Mouse (Mus musculus) embryonic stem cell, embryonic (primary cell): ENCODE measurements around the gene Gzf1.

Source experiments
- CTCF ChIA-PET, 4 experiments: fragments of 300-600 bp in 2 of 4; fragments of 350-600 bp in 2 of 4; sonication (Branson Sonifier 250); formaldehyde crosslinking; loops; one replicate each; lab custom pipeline; 2022; ENCODE audit warnings: inconsistent platforms in 2 of 4; lab: Charles Lee
- POLR2A ChIA-PET, 4 experiments: fragments of 300-600 bp in 2 of 4; fragments of 350-600 bp in 2 of 4; sonication (Branson Sonifier 250); formaldehyde crosslinking; loops; one replicate each; lab custom pipeline; 2022; ENCODE audit warnings: antibody characterized with exemption in 4 of 4, inconsistent platforms in 1 of 4; lab: Charles Lee

Gene Gzf1

DNA sequence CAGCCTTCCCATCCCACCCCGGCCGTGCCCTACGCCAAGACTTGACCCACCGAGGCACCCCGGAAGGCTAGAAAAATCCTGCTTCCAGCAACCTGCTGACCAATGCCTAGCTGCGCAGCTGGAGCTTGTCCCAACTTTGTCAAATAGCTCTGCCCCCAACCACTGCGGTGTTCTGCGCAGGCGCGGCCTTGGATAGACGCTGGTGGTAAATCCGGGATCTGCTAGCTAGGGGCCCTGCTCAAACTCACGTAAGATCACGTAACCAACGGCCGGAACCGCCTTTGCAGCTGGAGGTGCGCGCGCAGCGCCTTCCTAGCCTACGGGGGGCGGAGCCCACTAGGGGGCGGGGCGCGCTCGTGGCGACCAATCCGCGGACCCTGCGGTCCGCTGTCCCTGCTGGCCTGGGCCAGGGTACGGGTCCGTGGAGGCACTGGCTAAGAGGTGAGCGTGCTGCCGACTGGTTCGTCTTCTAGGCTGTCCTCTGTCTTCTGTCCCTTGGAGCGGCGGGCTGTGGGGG lies at the start of gene Gzf1:
Gene Gzf1 (plus strand): TSS at position 249 of the 517 bp plus-strand sequence.
- ChIA-PET POLR2A (interaction anchor here in 3 of 4 experiments (0.6 to 3.3 kb wide), 36 partner anchors 8 to 1388 kb away, joined by 3 to 60 read pairs (median 4); partner anchors contain the start of genes Cst3 (in 3 of the 3), Napb (in 3 of the 3) and Nxt1 (in 3 of the 3)), CTCF (interaction anchor here in 3 of 4 experiments (0.7 to 2.3 kb wide), 8 partner anchors 9 to 170 kb away, joined by 3 to 19 read pairs (median 4); partner anchors contain the start of gene Nxt1 (in 1 of the 3))

DNA sequence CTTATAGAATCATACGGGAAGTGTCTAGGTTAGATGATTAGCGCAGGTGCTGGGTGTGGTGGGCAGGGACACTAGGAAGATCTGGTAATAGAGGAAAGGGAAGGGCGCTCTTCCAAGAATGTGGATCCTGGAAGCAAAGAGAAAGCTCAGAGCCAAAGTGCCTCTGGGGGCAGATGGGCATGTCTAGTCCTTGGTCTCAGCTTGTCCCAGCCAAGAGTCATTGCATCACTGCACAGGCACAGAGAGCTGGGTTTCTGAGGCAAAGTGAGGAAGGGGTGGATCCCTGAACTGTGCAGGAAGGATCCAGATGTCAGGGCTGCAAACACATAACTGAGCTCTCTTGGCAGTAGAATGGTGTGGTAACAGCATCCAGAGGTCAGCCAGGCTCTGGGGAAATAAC lies 49.2 kb upstream of the Gzf1 start:
- POLR2A ChIA-PET, result no interaction called here
- CTCF ChIA-PET, result no interaction called here

DNA sequence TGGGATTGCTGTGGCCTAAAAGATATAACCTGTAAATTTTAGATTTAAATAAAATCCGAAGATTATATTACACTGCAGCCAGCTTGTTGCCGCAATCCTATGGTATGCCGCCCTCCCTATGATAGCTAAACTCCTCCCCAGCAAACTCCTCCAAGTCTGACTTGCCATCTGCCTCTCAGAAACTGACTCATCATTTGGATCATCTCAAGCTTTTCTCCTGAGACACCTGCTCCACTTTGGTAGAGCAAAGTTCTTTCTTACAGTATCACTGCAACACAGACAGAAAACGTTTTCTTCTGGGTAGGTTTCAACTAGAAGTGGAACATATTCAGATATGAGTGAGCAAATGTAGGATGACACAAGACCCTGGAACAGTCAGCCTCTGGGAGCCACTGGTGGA lies 46.4 kb upstream of the Gzf1 start:
- CTCF ChIA-PET, result no interaction called here
- POLR2A ChIA-PET, result no interaction called here

DNA sequence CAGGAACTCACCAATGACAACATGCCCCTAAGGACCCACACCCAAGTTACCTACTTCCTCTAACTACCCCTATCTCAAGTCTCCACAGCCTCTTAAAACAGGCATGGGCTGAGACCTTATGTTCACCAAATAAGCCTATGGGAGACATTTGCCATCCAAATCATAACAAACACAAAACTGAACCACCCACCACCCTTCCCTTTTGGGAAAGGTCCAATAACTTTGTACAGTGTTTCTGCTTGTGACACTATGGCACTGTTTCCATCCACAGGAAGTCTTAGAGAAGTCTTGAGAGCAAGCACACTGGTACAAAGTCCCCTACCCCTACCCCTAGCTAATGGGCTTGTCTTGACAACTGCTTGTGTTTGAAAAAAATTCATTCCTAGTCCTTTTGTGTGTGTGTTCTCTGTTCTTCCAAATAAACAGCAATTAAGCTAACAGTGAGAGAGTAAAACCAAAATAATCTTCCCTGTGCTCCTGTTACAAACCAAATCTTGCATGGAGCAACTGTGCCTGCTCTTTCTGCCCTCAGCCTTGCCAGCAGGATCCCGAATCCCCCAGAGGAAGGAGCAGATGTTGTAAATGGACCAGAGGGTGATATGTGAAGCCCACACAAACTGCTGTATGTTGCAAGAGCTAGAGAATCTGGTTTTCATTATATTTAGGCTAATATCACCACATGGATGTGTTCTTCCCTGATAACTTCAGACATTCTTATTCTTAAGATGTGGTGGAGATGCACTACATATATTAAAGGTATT lies 38.0 kb upstream of the Gzf1 start:
- POLR2A ChIA-PET, result no interaction called here
- CTCF ChIA-PET, result no interaction called here

DNA sequence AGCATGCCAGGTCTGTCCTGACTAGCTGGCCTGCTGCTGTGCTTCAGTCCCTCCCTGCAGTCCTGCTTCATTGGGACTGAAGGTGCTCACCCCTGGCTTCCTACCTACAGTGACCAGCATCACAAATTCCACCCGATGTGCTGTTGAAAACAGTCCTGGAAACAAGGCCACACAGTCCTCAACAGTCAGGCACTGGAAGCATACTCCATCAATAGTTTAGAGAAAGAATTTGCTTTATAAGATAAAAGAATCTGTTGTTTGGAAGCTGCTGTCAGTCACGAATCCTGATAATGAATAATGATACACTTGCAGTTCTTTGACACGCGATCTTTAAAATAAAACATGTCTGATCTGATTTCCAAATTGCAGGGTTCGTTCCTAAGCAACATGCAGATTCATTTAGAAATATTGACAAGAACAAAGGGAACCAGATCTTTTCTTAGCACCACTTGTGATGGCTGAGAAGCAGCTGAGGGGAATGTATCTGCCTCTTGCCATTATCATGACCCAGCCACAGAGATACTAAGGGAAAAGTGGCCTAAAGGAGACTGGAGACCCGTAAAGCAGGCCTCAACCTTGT lies 36.3 kb upstream of the Gzf1 start:
- ChIA-PET CTCF (interaction anchor here in 1 of 4 experiments (0.6 kb wide), 1 partner anchor 11 kb away, joined by 3 read pairs; no protein-coding TSS in a partner anchor), POLR2A (no interaction called here)

DNA sequence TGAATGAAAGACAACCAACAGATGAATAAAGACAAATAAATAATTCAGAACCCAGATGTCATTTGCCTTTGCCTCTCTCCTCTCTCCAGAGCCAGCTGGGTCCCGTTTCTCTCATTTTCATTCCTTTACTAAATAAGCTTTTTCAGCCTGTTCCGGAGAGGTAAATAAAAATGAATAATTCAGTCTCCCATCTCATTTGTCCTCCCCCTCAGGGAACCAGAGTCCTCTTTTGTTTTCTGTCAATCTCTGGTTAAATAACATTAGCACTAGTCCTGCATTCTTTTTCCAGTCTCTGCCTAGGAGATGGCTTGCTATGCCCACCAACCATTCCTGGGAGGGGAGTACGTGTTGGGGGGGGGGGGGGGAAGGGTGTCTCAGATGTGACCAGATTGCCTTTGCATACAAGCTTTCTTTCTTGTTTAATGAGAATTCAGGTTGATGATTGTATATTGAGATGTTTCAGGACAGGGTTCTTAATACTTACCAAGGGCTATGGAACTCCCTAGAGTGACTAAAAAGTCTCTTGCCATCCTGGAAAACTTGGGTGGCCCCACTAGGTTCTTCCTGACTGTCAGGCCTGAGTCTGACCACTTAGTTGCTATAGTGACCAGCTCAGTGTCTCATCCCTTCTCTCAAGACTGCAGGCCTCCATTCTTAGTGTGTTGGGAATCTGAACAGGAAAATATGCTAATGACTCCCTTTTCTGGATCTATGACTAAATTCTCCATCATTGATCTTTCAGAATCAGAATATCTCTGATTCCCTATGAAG lies 30.1 kb upstream of the Gzf1 start:
- ChIA-PET CTCF (no interaction called here), POLR2A (interaction anchor here in 1 of 4 experiments (0.6 to 2.1 kb wide), 2 partner anchors 21 to 22 kb away, joined by 3 to 5 read pairs; partner anchors contain the start of gene Nxt1)

DNA sequence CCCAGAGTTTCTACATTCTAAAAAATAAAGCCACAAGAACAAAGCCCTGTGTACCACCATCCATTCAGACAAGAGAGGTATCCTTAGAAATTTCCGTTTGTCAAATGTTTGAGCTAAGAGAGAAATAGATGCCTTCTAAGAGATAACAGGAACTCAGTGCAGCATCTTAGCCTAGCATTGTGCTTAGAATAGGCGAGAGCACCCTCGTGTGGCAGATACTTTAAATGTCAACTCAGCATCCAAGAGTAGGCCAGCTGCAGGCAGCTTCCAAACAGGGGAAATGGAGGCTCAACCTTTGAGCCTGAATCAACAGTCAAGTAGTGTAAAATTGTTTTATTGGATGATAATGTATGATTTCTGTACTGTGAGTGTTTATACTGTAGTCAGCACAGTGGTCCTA lies 25.9 kb upstream of the Gzf1 start:
- ChIA-PET CTCF (interaction anchor here in 3 of 4 experiments (1.0 to 2.5 kb wide), 9 partner anchors 11 to 532 kb away, joined by 3 to 13 read pairs (median 4); partner anchors contain the start of gene Gzf1 (in 1 of the 3)), POLR2A (interaction anchor here in 2 of 4 experiments (0.8 to 1.1 kb wide), 3 partner anchors 24 to 29 kb away, joined by 3 to 4 read pairs (median 3); partner anchors contain the start of gene Gzf1 (in 1 of the 2))

DNA sequence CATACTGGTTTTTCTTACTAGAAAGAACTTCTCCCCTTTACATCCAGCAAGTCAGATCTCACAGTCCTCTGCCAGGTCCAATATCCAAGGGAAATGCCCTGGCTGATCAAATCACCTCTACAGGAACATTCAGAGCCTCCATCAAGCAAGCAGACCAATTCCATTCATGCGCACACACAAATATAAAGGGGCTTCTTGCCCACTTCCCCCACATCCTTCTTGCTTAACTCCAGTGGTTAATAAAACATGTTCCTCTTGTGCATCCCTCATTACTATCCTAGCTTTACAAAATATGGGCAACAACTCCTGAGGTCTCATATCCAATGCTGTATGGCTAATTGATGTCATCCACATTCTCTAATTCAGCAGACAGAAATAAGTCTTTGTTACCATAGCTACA lies 17.4 kb upstream of the Gzf1 start:
- ChIA-PET CTCF (interaction anchor here in 1 of 4 experiments (1.2 kb wide), 1 partner anchor 188 kb away, joined by 3 read pairs; no protein-coding TSS in a partner anchor), POLR2A (interaction anchor here in 2 of 4 experiments (1.1 to 2.9 kb wide), 2 partner anchors 9 kb away, joined by 3 to 11 read pairs; partner anchors contain the start of gene Nxt1 (in 2 of the 2))

DNA sequence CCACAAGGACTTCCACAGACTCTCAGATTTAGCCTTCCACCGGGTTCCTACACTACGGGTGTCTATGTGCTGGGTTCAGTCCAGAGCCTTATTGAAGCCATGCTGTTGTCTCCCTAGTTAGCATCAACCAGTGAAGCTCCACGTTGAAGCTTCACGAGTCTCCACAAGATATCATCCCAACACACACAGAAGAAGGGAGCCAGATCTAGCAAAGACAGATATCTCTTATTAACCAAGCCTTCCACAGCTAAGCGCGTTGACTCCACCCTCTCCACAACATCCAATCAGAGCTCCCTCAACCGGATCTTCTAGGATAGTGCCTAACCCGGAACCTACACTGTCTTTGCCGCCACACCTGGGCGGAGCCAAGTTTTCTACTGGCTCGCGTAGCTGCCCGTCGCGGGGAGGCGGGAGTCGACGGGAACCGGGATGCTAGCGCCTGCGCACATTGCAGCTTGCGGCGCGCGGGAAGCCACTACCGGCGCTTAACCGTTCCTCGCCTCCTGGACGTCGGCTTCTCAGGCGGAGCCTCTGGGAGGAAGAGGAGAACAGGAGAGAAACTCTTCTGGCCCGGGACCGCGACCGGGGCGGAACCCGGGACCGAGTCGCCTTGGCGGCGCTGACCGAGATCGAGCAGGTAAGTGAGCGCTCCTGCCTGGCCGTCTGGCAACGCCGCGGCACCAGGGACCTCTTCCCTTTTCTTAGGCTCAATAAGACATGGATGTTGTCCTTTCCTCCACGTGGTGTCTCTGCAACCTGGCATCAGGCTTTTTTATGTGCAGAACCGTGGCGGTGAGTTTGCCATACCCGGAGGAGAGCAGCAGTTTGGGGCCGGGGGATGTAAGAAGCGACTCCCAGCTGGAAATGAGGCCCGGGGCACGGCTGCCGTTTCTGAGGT lies 8.4 kb upstream of the Gzf1 start, which contains the start of gene Nxt1:
Gene Nxt1 (plus strand): TSS at position 403 of the 898 bp plus-strand sequence.
- ChIA-PET POLR2A (interaction anchor here (0.6 to 3.6 kb wide), 39 partner anchors 8 to 337 kb away, joined by 3 to 60 read pairs (median 5); partner anchors contain the start of genes Cst3 (in 3 of the 4), Gzf1 (in 3 of the 4), Napb (in 3 of the 4) and Sstr4 (in 1 of the 4)), CTCF (interaction anchor here in 3 of 4 experiments (1.0 to 2.0 kb wide), 7 partner anchors 8 to 230 kb away, joined by 3 to 9 read pairs (median 4); partner anchors contain the start of gene Gzf1 (in 1 of the 3))

DNA sequence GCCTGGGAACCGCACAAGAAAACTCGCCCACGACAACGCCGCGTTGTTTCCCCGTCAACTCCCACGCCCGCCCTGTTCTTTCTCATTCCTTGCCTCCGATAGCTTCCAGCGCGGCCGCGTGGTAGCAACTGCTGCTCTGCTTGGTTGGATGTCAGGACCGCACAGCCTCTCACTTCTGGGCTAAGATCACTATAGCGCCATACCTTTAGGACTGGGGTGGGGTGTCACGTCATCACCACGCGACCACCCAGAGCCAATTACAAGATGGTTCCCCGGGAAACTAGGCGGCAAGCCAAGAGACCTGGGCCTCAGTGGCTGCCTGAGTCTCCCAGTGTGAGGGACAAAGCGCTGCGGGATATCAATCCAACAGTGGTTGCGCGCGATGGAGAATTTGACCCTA lies 3.0 kb upstream of the Gzf1 start:
- ChIA-PET CTCF (no interaction called here), POLR2A (interaction anchor here in 2 of 4 experiments (1.2 to 3.3 kb wide), 4 partner anchors 19 to 197 kb away, joined by 3 to 26 read pairs (median 11); partner anchors contain the start of gene Cst3 (in 1 of the 2))

DNA sequence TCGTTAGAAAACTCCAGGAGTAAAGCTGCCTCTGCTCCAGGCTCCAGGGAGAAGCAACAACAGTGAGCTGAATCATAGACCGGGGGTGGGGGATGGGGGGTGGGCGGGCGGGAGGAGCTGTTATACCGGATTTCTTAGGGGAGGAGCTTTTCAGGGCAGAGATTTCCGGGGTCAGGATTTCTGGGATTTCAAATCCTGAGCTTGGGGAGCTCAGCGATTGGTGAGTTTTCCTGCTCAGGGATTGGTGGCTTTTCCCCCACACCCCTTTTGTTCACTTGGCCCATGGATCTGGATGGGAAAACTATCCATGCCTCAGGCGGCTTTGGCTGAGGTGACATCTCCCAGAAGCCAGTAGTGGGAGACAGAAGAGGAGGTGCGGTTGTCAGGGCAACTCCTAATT lies 1.5 kb upstream of the Gzf1 start:
- ChIA-PET CTCF (interaction anchor here (0.5 to 1.3 kb wide), 11 partner anchors 25 to 270 kb away, joined by 3 to 11 read pairs (median 3); partner anchors contain the start of gene 9230104L09Rik (in 1 of the 4)), POLR2A (interaction anchor here in 3 of 4 experiments (0.6 to 3.3 kb wide), 41 partner anchors 8 to 1666 kb away, joined by 3 to 37 read pairs (median 4); partner anchors contain the start of genes Cst3 (in 3 of the 3), Napb (in 3 of the 3), Thbd (in 1 of the 3) and Xrn2 (in 1 of the 3))

DNA sequence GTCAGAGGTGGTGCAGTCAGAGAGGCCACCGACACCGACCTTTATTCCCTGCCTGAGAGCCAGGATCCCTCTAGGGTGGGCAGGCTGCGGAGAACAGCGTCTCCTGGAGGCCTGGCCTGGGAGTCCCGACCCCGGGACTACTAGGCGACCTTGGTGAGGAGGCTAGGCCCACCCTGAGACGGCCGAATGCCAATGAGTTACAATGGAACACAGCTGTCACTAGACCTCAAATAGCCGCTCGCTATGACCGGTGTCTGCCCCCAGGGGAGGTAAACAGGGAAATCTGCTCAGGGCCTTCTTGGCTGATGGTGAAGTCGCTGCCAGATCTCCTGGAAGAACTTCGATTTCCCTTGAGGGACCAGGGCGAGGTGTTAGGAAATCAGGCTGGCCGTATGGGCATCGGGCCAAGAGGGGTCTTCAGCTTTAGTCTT lies 653 bp downstream of the Gzf1 start:
- CTCF ChIA-PET, result interaction anchor here in 3 of 4 experiments (1.0 to 2.3 kb wide), 5 partner anchors 9 to 169 kb away, joined by 3 to 19 read pairs (median 9); partner anchors contain the start of gene Nxt1 (in 1 of the 3)
- POLR2A ChIA-PET, result interaction anchor here in 3 of 4 experiments (0.9 to 3.0 kb wide), 18 partner anchors 8 to 194 kb away, joined by 3 to 60 read pairs (median 6); partner anchors contain the start of genes Cst3 (in 3 of the 3), Nxt1 (in 3 of the 3) and Napb (in 1 of the 3)

DNA sequence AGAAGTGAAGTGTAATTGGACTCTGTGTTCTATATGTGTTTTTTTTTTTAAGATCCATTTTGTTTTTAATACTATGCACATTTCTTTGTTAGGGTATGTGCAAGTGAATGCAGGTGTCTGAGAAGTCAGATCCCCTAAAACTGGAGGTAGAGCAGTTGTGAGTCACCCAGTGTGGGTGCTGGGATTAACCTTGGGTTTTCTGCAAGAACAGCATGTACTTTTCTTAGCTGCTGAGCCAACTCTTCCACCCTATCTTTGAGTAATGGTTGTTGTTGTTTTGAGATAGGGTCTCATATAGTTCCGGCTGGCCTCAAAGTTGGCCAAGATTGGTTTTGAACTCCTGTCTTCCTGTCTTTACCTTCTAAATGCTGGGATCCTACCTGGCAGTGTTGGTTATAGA lies 2.2 kb downstream of the Gzf1 start:
- POLR2A ChIA-PET, result interaction anchor here in 2 of 4 experiments (0.9 to 3.0 kb wide), 5 partner anchors 10 to 192 kb away, joined by 3 to 21 read pairs (median 7); partner anchors contain the start of genes Nxt1 (in 2 of the 2) and Cst3 (in 1 of the 2)

DNA sequence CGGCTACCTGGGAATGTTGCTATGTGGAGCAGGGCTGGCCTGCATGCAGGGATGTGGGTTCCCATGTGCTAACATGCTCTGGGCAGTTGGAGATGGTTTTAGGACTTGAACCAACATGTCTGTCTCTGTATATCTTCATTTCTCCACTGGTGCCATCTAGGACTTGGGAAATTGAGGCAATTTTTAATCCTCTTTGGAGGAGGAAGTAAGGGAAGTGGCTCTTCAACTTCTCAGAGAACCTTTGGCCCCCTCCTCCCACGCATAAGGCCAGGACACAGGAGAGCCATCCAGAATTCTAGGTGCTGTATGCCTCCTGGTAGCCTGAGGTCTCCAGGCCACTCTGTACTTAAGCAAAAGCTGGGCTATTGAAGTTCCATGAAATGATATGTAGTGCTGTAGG lies 4.1 kb downstream of the Gzf1 start:
- POLR2A ChIA-PET, result interaction anchor here in 3 of 4 experiments (0.7 to 2.3 kb wide), 4 partner anchors 12 to 167 kb away, joined by 3 to 9 read pairs (median 4); partner anchors contain the start of gene Nxt1 (in 1 of the 3)
- CTCF ChIA-PET, result interaction anchor here in 1 of 4 experiments (1.0 kb wide), 1 partner anchor 21 kb away, joined by 4 read pairs; no protein-coding TSS in a partner anchor

More for the DNA sequence above, 2.2 kb downstream of the Gzf1 start:
- CTCF ChIA-PET, result interaction anchor here in 1 of 4 experiments (1.0 kb wide), 1 partner anchor 23 kb away, joined by 3 read pairs; no protein-coding TSS in a partner anchor

DNA sequence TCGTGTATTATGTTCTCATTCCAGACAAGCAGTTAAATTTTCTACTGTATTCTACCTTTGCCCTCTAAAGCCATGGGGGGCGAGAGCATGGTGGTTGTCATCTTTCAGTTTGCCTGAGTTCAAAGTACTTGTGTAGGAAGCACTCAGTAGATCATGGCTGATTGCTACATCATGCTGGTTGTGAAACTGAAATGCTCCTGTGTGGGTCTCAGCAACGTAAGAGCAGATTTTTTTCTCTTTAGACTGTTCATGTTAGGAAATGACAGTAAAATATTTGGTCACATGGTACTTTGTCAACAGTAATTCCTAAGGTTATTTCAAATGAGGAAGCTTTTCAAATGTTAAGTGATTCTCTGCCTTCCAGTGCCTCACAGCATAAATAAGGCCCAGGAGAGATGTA lies 4.9 kb downstream of the Gzf1 start:
- POLR2A ChIA-PET, result interaction anchor here in 2 of 4 experiments (0.7 to 1.1 kb wide), 3 partner anchors 13 to 26 kb away, joined by 3 read pairs; no protein-coding TSS in a partner anchor
- CTCF ChIA-PET, result interaction anchor here in 1 of 4 experiments (1.0 kb wide), 1 partner anchor 21 kb away, joined by 4 read pairs; no protein-coding TSS in a partner anchor

DNA sequence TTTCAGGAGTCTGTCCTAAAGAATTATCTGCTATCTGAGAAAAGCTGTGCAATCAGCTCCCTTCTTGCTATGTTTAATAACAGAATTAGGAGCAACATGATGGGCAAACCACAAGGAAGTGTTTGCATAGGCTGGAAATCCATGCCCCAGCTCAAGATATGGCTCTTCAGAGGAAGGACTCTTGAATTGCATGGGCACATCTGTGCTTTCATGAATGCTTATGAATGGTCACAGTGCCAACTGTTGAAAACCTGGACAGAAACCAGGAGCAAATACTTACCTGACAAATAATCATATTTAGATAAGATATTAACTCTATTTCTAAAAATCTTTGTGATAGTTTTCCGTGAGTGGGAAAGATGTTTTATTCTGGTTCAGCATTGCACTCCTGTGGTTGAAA lies 6.0 kb downstream of the Gzf1 start:
- CTCF ChIA-PET, result no interaction called here

More for the DNA sequence above, 6.0 kb downstream of the Gzf1 start:
- POLR2A ChIA-PET, result interaction anchor here in 3 of 4 experiments (0.9 to 1.9 kb wide), 6 partner anchors 8 to 76 kb away, joined by 3 to 4 read pairs (median 3); no protein-coding TSS in a partner anchor
